Mouse (Mus musculus) B cell, adult (primary cell): ENCODE data around the gene Ttc29. TPM values are rescaled to one million over a fixed set of nuclear protein-coding genes. Genes with fewer than 3 reads are reported as not detected.

Experiments
- total RNA-seq: library from RNA; stranded (reverse); gene quantifications from 4 replicates; pipeline ENCODE4 v1.2.4, GENCODE M21; 2023; ENCODE audit not compliant: inconsistent age

Gene Ttc29
- total RNA-seq: not detected in 4 replicates

GRCm38 (mm10) chr8:78213074-78213473 is at the start of gene Ttc29:
Gene Ttc29 (plus strand): TSS chr8:78213297.

GRCm38 (mm10) chr8:78436071-78436651 is 223.1 kb downstream of the Ttc29 start, which contains the start of gene Pou4f2:
Gene Pou4f2 (minus strand): TSS chr8:78436645.

Other genes with a start within 250 kb of the Ttc29 start
- not detected in 4 replicates for gene Pou4f2, start 223.3 kb downstream of the Ttc29 start, total RNA-seq